Mouse (Mus musculus) intestine, postnatal 0 days (tissue): Measurements from ENCODE around the gene Rimbp2. TPM values are rescaled to one million over a fixed set of nuclear protein-coding genes. Genes with fewer than 3 reads are reported as not detected.
"Not testable (repeated sequence)": the region's sequence is repeated elsewhere in the genome, so short reads cannot be mapped to it uniquely, and the experiment has no call there.

ENCODE experiments used
- ATAC-seq: fragments of 200-750 bp; cut with Nextera tagmentation; 2 replicates; pipeline ENCODE4 v1.8.0; 2017; ENCODE audit warnings: mild to moderate bottlenecking, moderate TSS enrichment, moderate library complexity
- H3K27ac ChIP-seq: fragments of 300-500 bp; sonication (generic); 2 replicates; pipeline ENCODE4 v1.5.1; 2014; ENCODE audit warnings: mild to moderate bottlenecking, low read depth, low read length, moderate library complexity
- H3K27me3 ChIP-seq: fragments of 300-500 bp; sonication (generic); replicated peaks from 2 replicates; pipeline ENCODE4 v1.6.1; 2014; ENCODE audit warnings: low read length, mixed read lengths; ENCODE audit not compliant: control insufficient read depth, insufficient read depth
- H3K36me3 ChIP-seq: fragments of 300-500 bp; sonication (generic); 2 replicates; pipeline ENCODE4 v1.6.1; 2014; ENCODE audit warnings: mild to moderate bottlenecking, moderate library complexity; ENCODE audit not compliant: control insufficient read depth, insufficient read depth
- H3K4me1 ChIP-seq: fragments of 300-500 bp; sonication (generic); replicated peaks from 2 replicates; pipeline ENCODE4 v1.6.1; 2014; ENCODE audit warnings: antibody characterized with exemption, low read length, mixed read lengths; ENCODE audit not compliant: control insufficient read depth, insufficient read depth
- H3K4me2 ChIP-seq: fragments of 300-500 bp; sonication (generic); replicated peaks from 2 replicates; pipeline ENCODE4 v1.6.1; 2014; ENCODE audit warnings: low read depth, mild to moderate bottlenecking, moderate library complexity
- H3K4me3 ChIP-seq: fragments of 300-500 bp; sonication (generic); 2 replicates; pipeline ENCODE4 v1.5.1; 2014; ENCODE audit warnings: low read depth, low read length
- H3K9ac ChIP-seq: fragments of 300-500 bp; sonication (generic); 2 replicates; pipeline ENCODE4 v1.6.1; 2014; ENCODE audit warnings: mild to moderate bottlenecking, low read depth, low read length
- H3K9me3 ChIP-seq: fragments of 300-500 bp; sonication (generic); 2 replicates; pipeline ENCODE4 v1.6.1; 2016; ENCODE audit warnings: mixed run types; ENCODE audit not compliant: control insufficient read depth
- CTCF ChIP-seq: sonication (generic); IDR thresholded peaks from 2 replicates; pipeline ENCODE4 v1.5.1; 2016; ENCODE audit warnings: low read depth, mild to moderate bottlenecking, control low read depth, antibody characterized with exemption, moderate library complexity
- WGBS: fragments of 180-500 bp; shearing (Covaris S2); extraction: QIAGEN DNeasy Blood & Tissue Kit; methylation state at CpG from one replicate; pipeline ENCODE4 v1.1.7; 2014; 5-methylcytosine and 5-hydroxymethylcytosine counted together
- polyA plus RNA-seq: library from polyadenylated mRNA; unstranded; fragments of >200 nt; fragmentation: Nextera tagmentation; extraction: Ambion mirVana; gene quantifications from 2 replicates; pipeline ENCODE4 v1.2.1, GENCODE M21; 2015

The Rimbp2 gene
- polyA plus RNA-seq, 1 experiment from 2014 or later, result 0.13 TPM

GRCm38 (mm10) chr5:128984536-128984935 is 31.2 kb upstream of the Rimbp2 start:
- Histone ChIP-seq H3K27ac (no peak overlapping the region), H3K4me3 (no peak overlapping the region), H3K27me3 (no peaks in the 10 kb centered on the region), H3K9me3 (no peaks in the 10 kb centered on the region), H3K4me2 (no peak overlapping the region), H3K4me1 (no peaks in the 10 kb centered on the region), H3K36me3 (peaks cover 16% of the 10 kb centered on the region; the same call in 1 of the 2 replicates), H3K9ac (no peak overlapping the region)
- 87% methylated on average over 6 of the region's 6 CpGs for WGBS
- no peak for ATAC-seq
- TF ChIP-seq CTCF, result no peak

DNA sequence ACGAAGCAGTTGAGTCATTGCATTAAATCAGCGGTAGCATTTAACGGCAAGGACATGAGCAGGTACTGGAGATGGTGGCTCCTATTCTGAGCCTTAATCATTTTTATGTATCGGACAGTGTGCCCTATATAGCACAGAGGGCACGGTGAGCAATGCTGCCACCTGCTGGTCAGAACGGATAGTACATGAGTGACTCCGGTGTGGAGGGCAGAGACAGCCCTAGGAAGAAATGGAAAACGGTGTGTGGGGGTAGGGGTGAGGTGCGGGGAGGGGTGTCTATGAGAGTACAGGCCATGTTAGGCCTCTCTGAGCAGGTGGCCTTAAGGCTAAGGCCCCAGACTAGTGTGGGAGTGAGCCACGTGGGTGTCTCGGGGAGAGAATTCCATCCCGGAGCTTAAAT is 28.3 kb upstream of the Rimbp2 start:
- peak; percentile 91 for TF ChIP-seq CTCF
- 25% methylated on average over 12 of the region's 12 CpGs for WGBS
- H3K9me3 ChIP-seq, result no peaks in the 10 kb centered on the region

GRCm38 (mm10) chr5:128980857-128981256 is 27.6 kb upstream of the Rimbp2 start:
- no peaks in the 10 kb centered on the region for H3K9me3 ChIP-seq
- H3K4me2 ChIP-seq, result no peak overlapping the region
- peaks cover 13% of the 10 kb centered on the region; the same call in 1 of the 2 replicates for H3K36me3 ChIP-seq
- no peak overlapping the region for H3K4me3 ChIP-seq
- no peak for TF ChIP-seq CTCF
- no peaks in the 10 kb centered on the region for H3K4me1 ChIP-seq
- no peak overlapping the region for H3K27ac ChIP-seq
- ATAC-seq, result no peak
- H3K27me3 ChIP-seq, result no peaks in the 10 kb centered on the region
- 63% methylated on average over 7 of the region's 7 CpGs for WGBS
- no peak overlapping the region for H3K9ac ChIP-seq

More for the DNA sequence above, 28.3 kb upstream of the Rimbp2 start:
- no peak overlapping the region for H3K4me2 ChIP-seq
- H3K27ac ChIP-seq, result no peak overlapping the region
- no peak overlapping the region for H3K4me3 ChIP-seq
- H3K9ac ChIP-seq, result no peak overlapping the region
- H3K27me3 ChIP-seq, result no peaks in the 10 kb centered on the region
- H3K4me1 ChIP-seq, result no peaks in the 10 kb centered on the region
- peak; percentile 36; the same call in 1 of the 2 replicates for ATAC-seq
- peaks cover 16% of the 10 kb centered on the region; the same call in 1 of the 2 replicates for H3K36me3 ChIP-seq

GRCm38 (mm10) chr5:128978957-128979356 is 25.7 kb upstream of the Rimbp2 start:
- no peak for ATAC-seq
- Histone ChIP-seq H3K27me3 (no peaks in the 10 kb centered on the region), H3K4me2 (no peak overlapping the region), H3K27ac (no peak overlapping the region), H3K9ac (no peak overlapping the region), H3K9me3 (no peaks in the 10 kb centered on the region), H3K4me1 (no peaks in the 10 kb centered on the region), H3K4me3 (no peak overlapping the region), H3K36me3 (no peaks in the 10 kb centered on the region)
- TF ChIP-seq CTCF, result no peak
- 95% methylated on average over 7 of the region's 7 CpGs for WGBS

DNA sequence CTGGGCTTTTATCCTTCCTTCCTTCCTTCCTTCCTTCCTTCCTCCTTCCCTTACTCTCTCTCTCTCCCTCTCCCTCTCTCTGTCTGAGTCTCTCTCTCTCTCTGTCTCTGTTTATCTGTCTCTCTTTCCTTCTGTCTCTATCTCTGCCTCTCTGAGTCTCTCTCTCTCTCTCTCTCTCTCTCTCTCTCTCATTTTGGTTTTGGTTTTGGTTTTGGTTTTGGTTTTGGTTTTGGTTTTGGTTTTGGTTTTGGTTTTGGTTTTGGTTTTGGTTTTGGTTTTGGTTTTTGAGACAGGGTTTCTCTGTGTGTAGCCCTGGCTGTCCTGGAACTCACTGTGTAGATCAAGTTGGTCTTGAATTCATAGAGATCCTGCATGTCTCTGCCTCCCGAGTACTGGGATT is 24.2 kb upstream of the Rimbp2 start:
- H3K9ac ChIP-seq, ATAC-seq, H3K27ac ChIP-seq, H3K9me3 ChIP-seq, H3K4me2 ChIP-seq, H3K4me3 ChIP-seq, H3K36me3 ChIP-seq, H3K4me1 ChIP-seq, H3K27me3 ChIP-seq: not testable (repeated sequence)
- 61% methylated on average over 1 of the region's 1 CpGs for WGBS

DNA sequence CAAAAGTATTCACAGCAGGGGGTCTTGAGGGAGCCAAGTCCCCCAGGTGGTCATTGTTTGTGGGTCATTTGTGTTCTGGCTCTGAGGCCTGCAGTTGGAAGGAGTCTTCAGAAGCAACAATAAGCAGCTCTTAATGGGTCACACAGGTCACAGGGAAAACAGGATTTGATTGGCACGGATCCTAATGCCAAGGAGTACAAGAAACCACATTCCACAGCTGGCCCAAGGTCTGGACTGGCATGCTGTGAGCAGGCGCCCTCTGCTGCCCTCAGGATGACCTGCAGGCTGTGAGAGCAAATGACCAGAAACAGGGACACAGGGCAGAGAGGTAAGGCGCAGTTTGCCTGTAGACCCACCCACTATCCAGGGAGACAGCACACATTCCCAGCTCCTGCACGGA is 23.0 kb upstream of the Rimbp2 start:
- no peaks in the 10 kb centered on the region for H3K9me3 ChIP-seq
- no peaks in the 10 kb centered on the region for H3K36me3 ChIP-seq
- H3K27me3 ChIP-seq, result no peaks in the 10 kb centered on the region
- H3K9ac ChIP-seq, result no peak overlapping the region
- H3K27ac ChIP-seq, result no peak overlapping the region
- ATAC-seq, result no peak
- no peak overlapping the region for H3K4me3 ChIP-seq
- TF ChIP-seq CTCF, result peak; percentile 66
- WGBS, result 27% methylated on average over 4 of the region's 4 CpGs
- H3K4me1 ChIP-seq, result no peaks in the 10 kb centered on the region
- no peak overlapping the region for H3K4me2 ChIP-seq

DNA sequence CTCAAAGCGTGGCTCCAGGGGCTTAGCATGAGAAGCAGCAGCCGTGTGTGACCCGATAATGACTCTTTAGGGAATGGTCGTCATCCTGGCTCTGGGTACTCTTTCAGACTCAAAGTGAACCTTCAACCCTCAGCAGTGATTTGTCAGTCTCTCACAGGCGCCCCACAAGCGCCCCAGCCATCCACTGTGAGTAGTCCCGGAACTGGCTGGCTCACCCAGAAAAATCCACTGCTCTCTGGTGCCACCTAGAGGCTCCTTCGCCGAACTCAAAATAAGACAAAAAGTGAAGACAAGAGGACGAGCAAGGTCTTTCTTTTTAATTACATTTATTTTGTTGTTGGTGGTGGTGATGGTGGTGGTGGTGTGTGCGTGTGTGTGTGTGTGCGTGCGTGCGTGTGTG is 18.0 kb upstream of the Rimbp2 start:
- no peak overlapping the region for H3K27ac ChIP-seq
- no peaks in the 10 kb centered on the region for H3K27me3 ChIP-seq
- no peaks in the 10 kb centered on the region for H3K4me1 ChIP-seq
- H3K36me3 ChIP-seq, result no peaks in the 10 kb centered on the region
- H3K4me3 ChIP-seq, result no peak overlapping the region
- 0 out of 2 replicates have a peak overlapping the region, but pooled peaks have one; percentile 7 for H3K4me2 ChIP-seq
- ATAC-seq, result no peak
- peak; percentile 84 for TF ChIP-seq CTCF
- 17% methylated on average over 14 of the region's 14 CpGs for WGBS
- H3K9me3 ChIP-seq, result no peaks in the 10 kb centered on the region
- no peak overlapping the region for H3K9ac ChIP-seq
